Comparison of ENCODE assay signal across 13 mouse cellular contexts in the genomic region with DNA sequence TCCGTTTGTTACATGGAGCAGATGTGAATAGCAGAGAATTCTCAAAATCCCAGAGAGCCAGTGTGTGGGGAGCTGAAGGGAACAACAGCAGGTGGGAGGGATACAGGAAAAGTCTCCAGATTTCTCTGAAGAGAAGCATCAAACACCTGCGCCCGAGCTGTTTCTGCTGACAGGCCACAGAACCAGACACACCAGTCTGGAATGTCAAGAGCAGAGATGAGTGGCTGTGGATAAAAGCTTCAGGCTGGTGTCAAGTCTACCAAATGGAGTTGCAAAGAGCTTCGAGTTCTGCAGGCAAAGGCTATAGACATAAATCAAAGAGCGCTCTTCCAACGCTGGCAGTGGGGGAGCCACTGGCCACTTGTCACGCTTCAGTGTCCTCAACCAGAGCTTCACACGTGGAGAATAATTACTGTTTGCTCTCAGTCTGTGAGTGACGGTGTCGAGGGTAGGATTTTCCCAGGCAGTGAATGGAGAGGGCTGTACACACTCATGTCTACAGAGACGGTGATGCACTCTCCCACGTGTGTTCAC.
DNase-seq lines count a peak whose midpoint lies in the region; ATAC-seq and TF ChIP-seq lines count a peak whose summit lies in the region.
"Had no signal": no experiment of that assay in that cellular context is flagged by ENCODE, and none has a peak within 500 bp of the region (broad histone marks: within the 10 kb centered on the region; RNA-seq: fewer than 3 reads in every experiment).

No protein-coding gene starts in this region.

- ATAC-seq in forebrain, embryonic 14.5 days: no peak
- ATAC-seq in forebrain, postnatal 0 days: no peak
- ATAC-seq in hindbrain, embryonic 12.5 days (ENCODE audit: low FRiP score): peak; percentile 61
- peak; percentile 82 for ATAC-seq in midbrain, embryonic 16.5 days
- no peak for ATAC-seq in erythroblast, adult 5-6 weeks (replicated peaks; ENCODE audit: low FRiP score, poor library complexity, severe bottlenecking)
- ATAC-seq: lung, postnatal 0 days had no signal

- WGBS in forebrain, embryonic 14.5 days: 43% methylated on average over 12 of the region's 12 CpGs
- 37% methylated on average over 12 of the region's 12 CpGs for WGBS in forebrain, postnatal 0 days
- 42% methylated on average over 12 of the region's 12 CpGs for WGBS in hindbrain, embryonic 12.5 days
- WGBS in midbrain, embryonic 16.5 days: 27% methylated on average over 12 of the region's 12 CpGs

- no peak overlapping the region for H3K4me3 ChIP-seq in forebrain, embryonic 14.5 days (ENCODE audit: low read depth, low read length)
- H3K4me3 ChIP-seq in forebrain, postnatal 0 days (ENCODE audit: low read depth, low read length): no peak overlapping the region
- no peak overlapping the region for H3K4me3 ChIP-seq in hindbrain, embryonic 12.5 days
- no peak overlapping the region for H3K4me3 ChIP-seq in midbrain, embryonic 16.5 days (ENCODE audit: low read depth, low read length)
- H3K4me3 ChIP-seq: heart, embryonic 15.5 days; limb, embryonic 15.5 days had no signal

- intact Hi-C loops in left cerebral cortex, postnatal 25 days (cut with DNase I): no loop called here

- no peaks in the 10 kb centered on the region for H3K27me3 ChIP-seq in forebrain, embryonic 14.5 days (replicated peaks; ENCODE audit: control insufficient read depth, insufficient read depth, low read length)
- no peaks in the 10 kb centered on the region for H3K27me3 ChIP-seq in forebrain, postnatal 0 days (ENCODE audit: insufficient read depth, low read length)
- no peaks in the 10 kb centered on the region for H3K27me3 ChIP-seq in hindbrain, embryonic 12.5 days
- H3K27me3 ChIP-seq in midbrain, embryonic 16.5 days (ENCODE audit: control insufficient read depth, insufficient read depth, low read depth, low read length): no peaks in the 10 kb centered on the region; the same call in 1 of the 2 replicates
- H3K27me3 ChIP-seq: heart, embryonic 15.5 days; limb, embryonic 15.5 days had no signal

- DNase-seq in forebrain, embryonic 14.5 days (ENCODE audit: low spot score): peak; percentile 19
- DNase-seq in forebrain, postnatal 0 days: no peak
- peak; percentile 30 to 73 for DNase-seq in left cerebral cortex, postnatal 25 days (ENCODE audit: low spot score in 2 of 2)
- DNase-seq in left cerebral cortex, adult 11 months (ENCODE audit: low spot score): no peak
- no peak for DNase-seq in thymus, postnatal 36 days
- DNase-seq: thymus, postnatal 25 days had no signal

- H3K4me1 ChIP-seq in forebrain, embryonic 14.5 days (ENCODE audit: control insufficient read depth, insufficient read depth, low read length): 0 out of 2 replicates have a peak, but pooled peaks cover 2% of the 10 kb centered on the region
- no peaks in the 10 kb centered on the region for H3K4me1 ChIP-seq in forebrain, postnatal 0 days (ENCODE audit: insufficient read depth)
- H3K4me1 ChIP-seq in hindbrain, embryonic 12.5 days: no peaks in the 10 kb centered on the region; the same call in 1 of the 2 replicates
- H3K4me1 ChIP-seq in midbrain, embryonic 16.5 days (ENCODE audit: control insufficient read depth, insufficient read depth, low read length): no peaks in the 10 kb centered on the region
- H3K4me1 ChIP-seq: heart, embryonic 15.5 days; limb, embryonic 15.5 days had no signal

- H3K9ac ChIP-seq in forebrain, embryonic 14.5 days (ENCODE audit: low read length): no peak overlapping the region
- H3K9ac ChIP-seq in forebrain, postnatal 0 days: no peak overlapping the region
- H3K9ac ChIP-seq in hindbrain, embryonic 12.5 days: no peak overlapping the region
- H3K9ac ChIP-seq in midbrain, embryonic 16.5 days (ENCODE audit: low read depth, low read length): no peak overlapping the region
- H3K9ac ChIP-seq: heart, embryonic 15.5 days; limb, embryonic 15.5 days had no signal

- H3K9me3 ChIP-seq in forebrain, embryonic 14.5 days (replicated peaks; ENCODE audit: control insufficient read depth, low read length): no peaks in the 10 kb centered on the region
- no peaks in the 10 kb centered on the region for H3K9me3 ChIP-seq in forebrain, postnatal 0 days (ENCODE audit: low read length)
- no peaks in the 10 kb centered on the region for H3K9me3 ChIP-seq in hindbrain, embryonic 12.5 days (replicated peaks)
- no peaks in the 10 kb centered on the region for H3K9me3 ChIP-seq in midbrain, embryonic 16.5 days (replicated peaks; ENCODE audit: control insufficient read depth, low read length, poor library complexity, severe bottlenecking)
- H3K9me3 ChIP-seq: G1E; heart, embryonic 15.5 days; limb, embryonic 15.5 days had no signal

- H3K27ac ChIP-seq in forebrain, embryonic 14.5 days (ENCODE audit: low read depth, low read length): no peak overlapping the region
- H3K27ac ChIP-seq in forebrain, postnatal 0 days (ENCODE audit: low read depth, low read length): no peak overlapping the region
- H3K27ac ChIP-seq in hindbrain, embryonic 12.5 days: no peak overlapping the region
- no peak overlapping the region for H3K27ac ChIP-seq in midbrain, embryonic 16.5 days (ENCODE audit: low read length)
- H3K27ac ChIP-seq: heart, embryonic 15.5 days; limb, embryonic 15.5 days had no signal

- TF ChIP-seq CTCF in forebrain, postnatal 0 days (IDR thresholded peaks at IDR 0.05; ENCODE audit: low read depth): no peak

- no peaks in the 10 kb centered on the region for H3K36me3 ChIP-seq in forebrain, embryonic 14.5 days (ENCODE audit: control insufficient read depth, insufficient read depth, low read length)
- no peaks in the 10 kb centered on the region for H3K36me3 ChIP-seq in forebrain, postnatal 0 days (ENCODE audit: insufficient read depth)
- H3K36me3 ChIP-seq in hindbrain, embryonic 12.5 days: no peaks in the 10 kb centered on the region
- H3K36me3 ChIP-seq in midbrain, embryonic 16.5 days (ENCODE audit: control insufficient read depth, insufficient read depth, low read length): no peaks in the 10 kb centered on the region
- H3K36me3 ChIP-seq: G1E; heart, embryonic 15.5 days; limb, embryonic 15.5 days had no signal

- no peak overlapping the region for H3K4me2 ChIP-seq in forebrain, embryonic 14.5 days (ENCODE audit: low read length)
- H3K4me2 ChIP-seq in forebrain, postnatal 0 days (ENCODE audit: low read depth): no peak overlapping the region
- H3K4me2 ChIP-seq in hindbrain, embryonic 12.5 days (replicated peaks): no peak overlapping the region
- H3K4me2 ChIP-seq in midbrain, embryonic 16.5 days (ENCODE audit: low read length): no peak overlapping the region
- H3K4me2 ChIP-seq: heart, embryonic 15.5 days; limb, embryonic 15.5 days had no signal

Comparison
In these comparisons a context has a peak if more than half of its experiments do, and no peak if none do; other contexts are left out.
1. DNase-seq: peak in forebrain, embryonic 14.5 days (single experiment) and left cerebral cortex, postnatal 25 days (2 of 2); none in forebrain, postnatal 0 days (single experiment), left cerebral cortex, adult 11 months (single experiment) and thymus, postnatal 36 days (0 of 2).
2. ATAC-seq: peak in hindbrain, embryonic 12.5 days (single experiment) and midbrain, embryonic 16.5 days (single experiment); none in forebrain, embryonic 14.5 days (single experiment), forebrain, postnatal 0 days (single experiment) and erythroblast, adult 5-6 weeks (single experiment).